Mouse (Mus musculus) cerebellum, adult 18-20 months (tissue): ENCODE data around the gene Mrps18b.
"Not testable (repeated sequence)": the region's sequence is repeated elsewhere in the genome, so short reads cannot be mapped to it uniquely, and the experiment has no call there.

ENCODE experiments used
- DNase-seq, 2 experiments: peaks; one replicate each; pipeline ENCODE4 v3.0.0; 2021

Gene Mrps18b

GRCm38 (mm10) chr17:35916297-35917142, at the start of gene Mrps18b, which contains the start of gene Ppp1r10:
Mrps18b (minus strand) TSS chr17:35916389.
Ppp1r10 (plus strand) TSS chr17:35916434.
- DNase-seq = peak; percentile 98 to 100

- DNase-seq = peak in 1 of 2 experiments; percentile 7
Observed at GRCm38 (mm10) chr17:35963279-35963678, 47.1 kb upstream of the Mrps18b start.

GRCm38 (mm10) chr17:35958533-35959223, 42.5 kb upstream of the Mrps18b start:
- no peak for DNase-seq

- DNase-seq = no peak
Observed at GRCm38 (mm10) chr17:35954665-35955064, 38.5 kb upstream of the Mrps18b start.

- not testable (repeated sequence) for DNase-seq
Observed at GRCm38 (mm10) chr17:35952559-35952958, 36.4 kb upstream of the Mrps18b start.

- not testable (repeated sequence) for DNase-seq
Observed at GRCm38 (mm10) chr17:35950946-35951345, 34.8 kb upstream of the Mrps18b start.

- DNase-seq = no peak
Observed at GRCm38 (mm10) chr17:35939941-35940340, 23.8 kb upstream of the Mrps18b start.

- DNase-seq = no peak
Observed at GRCm38 (mm10) chr17:35939108-35939507, 22.9 kb upstream of the Mrps18b start.

GRCm38 (mm10) chr17:35937700-35938348, 21.6 kb upstream of the Mrps18b start:
- peak; percentile 49 to 71 for DNase-seq

- not testable (repeated sequence) for DNase-seq
Observed at GRCm38 (mm10) chr17:35935763-35936162, 19.6 kb upstream of the Mrps18b start.

- no peak for DNase-seq
Observed at GRCm38 (mm10) chr17:35932608-35933007, 16.4 kb upstream of the Mrps18b start.

- no peak for DNase-seq
Observed at GRCm38 (mm10) chr17:35930627-35931026, 14.4 kb upstream of the Mrps18b start.

- DNase-seq = no peak
Observed at GRCm38 (mm10) chr17:35929534-35929933, 13.3 kb upstream of the Mrps18b start.

- no peak for DNase-seq
Observed at GRCm38 (mm10) chr17:35927471-35927870, 11.3 kb upstream of the Mrps18b start.

GRCm38 (mm10) chr17:35923281-35923680, 7.1 kb upstream of the Mrps18b start:
- DNase-seq = no peak

- DNase-seq = no peak
Observed at GRCm38 (mm10) chr17:35922566-35922965, 6.4 kb upstream of the Mrps18b start.

GRCm38 (mm10) chr17:35921710-35922109, 5.5 kb upstream of the Mrps18b start:
- no peak for DNase-seq

GRCm38 (mm10) chr17:35920862-35921562, 4.8 kb upstream of the Mrps18b start:
- peak; percentile 39 to 44 for DNase-seq

- DNase-seq = no peak
Observed at GRCm38 (mm10) chr17:35920384-35920783, 4.2 kb upstream of the Mrps18b start.

GRCm38 (mm10) chr17:35919864-35920301, 3.7 kb upstream of the Mrps18b start:
- no peak for DNase-seq

- DNase-seq = peak; percentile 94 to 99
Observed at GRCm38 (mm10) chr17:35919060-35919715, 3.0 kb upstream of the Mrps18b start.
